Mouse (Mus musculus) embryonic facial prominence, embryonic 13.5 days (tissue): ENCODE data around the gene 1700023F06Rik. TPM values are rescaled to one million over a fixed set of nuclear protein-coding genes. Genes with fewer than 3 reads are reported as not detected.
A peak's percentile ranks its signal among the peaks of the same experiment; 100 is the strongest.

Source experiments
- ATAC-seq: fragments of 200-750 bp; cut with Nextera tagmentation; 2 replicates; pipeline ENCODE4 v1.8.0; 2017; ENCODE audit warnings: low read depth; ENCODE audit not compliant: insufficient number of reproducible peaks, insufficient read depth, low FRiP score, low TSS enrichment
- H3K27ac ChIP-seq: fragments of 300-500 bp; sonication (generic); 2 replicates; pipeline ENCODE4 v1.5.1; 2015; ENCODE audit warnings: moderate library complexity, mild to moderate bottlenecking, inconsistent platforms
- H3K27me3 ChIP-seq: fragments of 300-500 bp; sonication (generic); 2 replicates; pipeline ENCODE4 v1.6.1; 2015; ENCODE audit warnings: mild to moderate bottlenecking, inconsistent platforms
- H3K36me3 ChIP-seq: fragments of 300-500 bp; sonication (generic); 2 replicates; pipeline ENCODE4 v1.6.1; 2015; ENCODE audit warnings: mild to moderate bottlenecking, inconsistent platforms
- H3K4me1 ChIP-seq: fragments of 300-500 bp; sonication (generic); 2 replicates; pipeline ENCODE4 v1.6.1; 2015; ENCODE audit warnings: inconsistent platforms
- H3K4me2 ChIP-seq: fragments of 300-500 bp; sonication (generic); 2 replicates; pipeline ENCODE4 v1.6.1; 2015; ENCODE audit warnings: moderate library complexity, mild to moderate bottlenecking, inconsistent platforms
- H3K4me3 ChIP-seq: fragments of 300-500 bp; sonication (generic); 2 replicates; pipeline ENCODE4 v1.5.1; 2015; ENCODE audit warnings: mild to moderate bottlenecking, inconsistent platforms
- H3K9ac ChIP-seq: fragments of 300-500 bp; sonication (generic); 2 replicates; pipeline ENCODE4 v1.6.1; 2015; ENCODE audit warnings: mild to moderate bottlenecking, inconsistent platforms
- H3K9me3 ChIP-seq: fragments of 300-500 bp; sonication (generic); 2 replicates; pipeline ENCODE4 v1.6.1; 2016; ENCODE audit warnings: inconsistent platforms
- WGBS: fragments of 180-500 bp; shearing (Covaris S2); methylation state at CpG from one replicate; pipeline ENCODE4 v1.1.7; 2015; ENCODE audit warnings: mixed read lengths; 5-methylcytosine and 5-hydroxymethylcytosine counted together
- polyA plus RNA-seq: library from polyadenylated mRNA; unstranded; fragments of >200 nt; fragmentation: Nextera tagmentation; extraction: Ambion mirVana; gene quantifications from 2 replicates; pipeline ENCODE4 v1.2.1, GENCODE M21; 2015

Gene 1700023F06Rik
- polyA plus RNA-seq, 1 experiment from 2014 or later = 1.4 TPM

DNA sequence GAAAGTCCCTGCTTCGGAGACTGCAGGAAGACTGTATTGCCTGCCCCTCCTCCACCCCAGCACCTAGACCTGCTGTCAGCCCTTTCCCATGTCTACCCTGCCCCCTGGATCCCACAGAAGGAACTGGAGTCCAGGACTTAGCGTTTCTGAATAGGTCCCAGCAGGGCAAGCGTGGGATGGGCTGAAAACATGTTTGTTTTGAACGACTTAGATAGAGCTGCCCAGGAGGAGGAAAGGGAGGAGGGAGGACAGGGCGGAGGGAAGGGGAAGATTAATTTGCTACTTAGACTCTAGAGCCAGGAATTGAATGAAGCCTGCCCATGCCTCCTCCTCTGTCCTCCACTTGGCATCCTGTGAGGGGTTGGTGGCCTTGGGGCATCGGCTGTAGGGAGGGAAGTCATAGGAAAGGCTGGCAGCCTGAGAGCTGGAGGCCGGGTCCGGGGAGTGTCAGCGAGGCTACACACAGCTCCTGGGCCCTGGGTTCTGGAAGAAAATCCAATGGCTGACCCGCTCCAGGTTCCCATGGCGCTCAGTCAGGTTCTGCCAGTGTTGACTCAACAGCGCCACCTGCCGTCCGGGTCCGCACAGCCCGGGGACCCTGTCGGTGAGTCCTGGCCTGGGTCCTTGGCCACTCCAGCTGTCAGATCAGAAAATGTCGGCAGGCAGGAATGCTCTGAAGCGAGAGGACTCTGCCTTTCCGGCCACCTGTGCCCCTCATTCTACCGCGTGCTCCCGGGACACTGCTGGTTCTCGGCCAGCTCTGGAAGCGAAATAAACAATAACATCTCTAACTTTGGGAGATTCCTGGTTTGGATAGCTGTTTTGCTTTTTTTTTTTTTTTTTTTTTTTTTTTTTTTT is 49.5 kb downstream of the 1700023F06Rik start:
- Histone ChIP-seq H3K4me3 (peak overlapping the region; percentile 35), H3K9me3 (no peaks in the 10 kb centered on the region), H3K27me3 (no peaks in the 10 kb centered on the region), H3K4me2 (peak overlapping the region; percentile 62), H3K27ac (no peak overlapping the region), H3K36me3 (no peaks in the 10 kb centered on the region), H3K4me1 (peaks cover 11% of the 10 kb centered on the region), H3K9ac (peak overlapping the region; percentile 58)
- ATAC-seq = peak; percentile 92
- WGBS = 1% methylated on average over 25 of the region's 25 CpGs

DNA sequence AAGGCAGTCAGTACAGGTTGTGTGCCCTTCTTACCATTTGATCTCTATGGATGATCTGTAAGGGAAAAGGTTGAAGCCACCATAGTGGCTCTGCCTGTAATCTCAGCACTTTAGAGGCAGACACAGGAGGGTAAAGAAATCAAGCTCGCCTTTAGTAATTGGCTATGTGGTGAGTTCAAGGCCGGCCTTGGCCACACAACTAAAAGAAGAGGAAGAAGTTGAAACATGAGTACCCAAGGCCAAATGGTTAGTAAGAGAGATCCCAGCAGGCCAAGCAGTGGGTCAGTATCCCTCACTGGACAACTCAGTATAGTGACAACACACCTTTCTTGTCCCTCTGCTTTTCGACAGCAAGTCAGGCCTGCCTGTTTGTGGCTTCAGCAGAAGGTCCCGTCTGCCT is 58.6 kb downstream of the 1700023F06Rik start:
- H3K27me3 ChIP-seq = no peaks in the 10 kb centered on the region
- H3K4me3 ChIP-seq = no peak overlapping the region
- H3K9me3 ChIP-seq = no peaks in the 10 kb centered on the region
- no peaks in the 10 kb centered on the region for H3K36me3 ChIP-seq
- H3K27ac ChIP-seq = no peak overlapping the region
- no peak overlapping the region for H3K4me2 ChIP-seq
- peaks cover 5% of the 10 kb centered on the region for H3K4me1 ChIP-seq
- ATAC-seq = no peak
- 92% methylated on average over 4 of the region's 4 CpGs for WGBS
- H3K9ac ChIP-seq = no peak overlapping the region

Other genes with a start within 250 kb of the 1700023F06Rik start
- gene Nmt1, start 180.4 kb downstream of the 1700023F06Rik start, polyA plus RNA-seq = 67.8 and 68.5 TPM in 2 replicates
- gene Dcakd, start 180.2 kb downstream of the 1700023F06Rik start, polyA plus RNA-seq = 189 and 192 TPM in 2 replicates
- 5.3 and 7.2 TPM in 2 replicates for gene Plcd3, start 106.9 kb downstream of the 1700023F06Rik start, polyA plus RNA-seq
- gene Acbd4, start 106.9 kb downstream of the 1700023F06Rik start, polyA plus RNA-seq = 16.6 and 17.4 TPM in 2 replicates
- gene Hexim1, start 92.3 kb downstream of the 1700023F06Rik start, polyA plus RNA-seq = 5.2 and 6.9 TPM in 2 replicates
- 15.0 and 16.2 TPM in 2 replicates for gene Hexim2, start 76.1 kb downstream of the 1700023F06Rik start, polyA plus RNA-seq
- 1.7 and 2.4 TPM in 2 replicates for gene Fmnl1, start 37.5 kb downstream of the 1700023F06Rik start, polyA plus RNA-seq
- not detected in 2 replicates for gene Spata32, start 9.9 kb upstream of the 1700023F06Rik start, polyA plus RNA-seq
- gene Map3k14, start 58.9 kb upstream of the 1700023F06Rik start, polyA plus RNA-seq = 4.4 and 5.5 TPM in 2 replicates
- gene Arhgap27, start 155.1 kb upstream of the 1700023F06Rik start, polyA plus RNA-seq = 6.8 and 7.2 TPM in 2 replicates
- 7.2 and 7.6 TPM in 2 replicates for gene Plekhm1, start 204.1 kb upstream of the 1700023F06Rik start, polyA plus RNA-seq